ENCODE assay signal across 11 mouse cellular contexts in the genomic region with DNA sequence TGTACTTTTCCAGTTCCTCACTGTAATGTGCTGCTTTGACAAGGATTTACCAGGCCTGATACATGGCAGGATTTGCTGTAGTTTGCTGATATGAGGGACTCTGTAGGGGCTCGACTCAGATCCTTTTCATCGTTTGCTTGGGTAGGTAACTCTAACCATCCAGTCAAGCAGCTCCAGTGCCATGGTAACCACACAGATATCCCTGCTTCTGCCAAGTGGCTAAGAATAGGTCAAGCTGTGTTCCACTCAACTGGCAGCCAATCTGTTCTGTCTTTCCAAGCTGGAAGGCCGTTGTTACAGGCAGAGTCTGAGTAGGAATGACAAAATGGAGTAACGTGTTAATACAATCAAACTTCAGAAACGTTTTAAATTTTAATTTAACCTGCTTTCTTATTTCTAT.
A peak's percentile ranks its signal among the peaks of the same experiment; 100 is the strongest.
DNase-seq lines count a peak whose midpoint lies in the region; ATAC-seq and TF ChIP-seq lines count a peak whose summit lies in the region.
"Had no signal": no experiment of that assay in that cellular context is flagged by ENCODE, and none has a peak within 500 bp of the region (broad histone marks: within the 10 kb centered on the region; RNA-seq: fewer than 3 reads in every experiment).

No protein-coding gene starts in this region.

- H3K4me3 ChIP-seq in forebrain, embryonic 14.5 days (ENCODE audit: low read depth, low read length): no peak overlapping the region
- no peak overlapping the region for H3K4me3 ChIP-seq in forebrain, embryonic 12.5 days (replicated peaks)
- H3K4me3 ChIP-seq in layer of hippocampus, adult 2 months: no peak overlapping the region

- H3K36me3 ChIP-seq in forebrain, embryonic 14.5 days (ENCODE audit: control insufficient read depth, insufficient read depth, low read length): no peaks in the 10 kb centered on the region
- no peaks in the 10 kb centered on the region for H3K36me3 ChIP-seq in forebrain, embryonic 12.5 days (replicated peaks)

- H3K9me3 ChIP-seq in forebrain, embryonic 14.5 days (replicated peaks; ENCODE audit: control insufficient read depth, low read length): no peaks in the 10 kb centered on the region
- no peaks in the 10 kb centered on the region for H3K9me3 ChIP-seq in forebrain, embryonic 12.5 days

- no peak overlapping the region for H3K9ac ChIP-seq in forebrain, embryonic 14.5 days (ENCODE audit: low read length)
- H3K9ac ChIP-seq in forebrain, embryonic 12.5 days: no peak overlapping the region

- peak; percentile 52; the same call in 1 of the 2 replicates for ATAC-seq in forebrain, embryonic 14.5 days
- no peak for ATAC-seq in forebrain, embryonic 12.5 days (ENCODE audit: low FRiP score)
- no peak for ATAC-seq in inflammation-experienced regulatory T-cells, adult 6 months
- no peak for ATAC-seq in monocyte, adult 5-6 weeks (replicated peaks; ENCODE audit: insufficient number of reproducible peaks, low FRiP score, low TSS enrichment, poor library complexity, severe bottlenecking)
- ATAC-seq: activated CD4-positive, CD25-positive, alpha-beta regulatory T cell, adult 4 months had no signal

- WGBS in forebrain, embryonic 14.5 days: 52% methylated on average over 5 of the region's 5 CpGs
- 65% methylated on average over 5 of the region's 5 CpGs for WGBS in forebrain, embryonic 12.5 days

- TF ChIP-seq CTCF in layer of hippocampus, adult 2 months (conservative IDR thresholded peaks at IDR 0.05): no peak

- H3K27me3 ChIP-seq in forebrain, embryonic 14.5 days (replicated peaks; ENCODE audit: control insufficient read depth, insufficient read depth, low read length): no peaks in the 10 kb centered on the region
- no peaks in the 10 kb centered on the region for H3K27me3 ChIP-seq in forebrain, embryonic 12.5 days

- H3K27ac ChIP-seq in forebrain, embryonic 14.5 days (ENCODE audit: low read depth, low read length): no peak overlapping the region
- no peak overlapping the region for H3K27ac ChIP-seq in forebrain, embryonic 12.5 days
- no peak overlapping the region for H3K27ac ChIP-seq in layer of hippocampus, adult 2 months

- H3K4me1 ChIP-seq in forebrain, embryonic 14.5 days (ENCODE audit: control insufficient read depth, insufficient read depth, low read length): no peaks in the 10 kb centered on the region
- no peaks in the 10 kb centered on the region for H3K4me1 ChIP-seq in forebrain, embryonic 12.5 days

- no peak overlapping the region for H3K4me2 ChIP-seq in forebrain, embryonic 14.5 days (ENCODE audit: low read length)
- no peak overlapping the region for H3K4me2 ChIP-seq in forebrain, embryonic 12.5 days

- DNase-seq in forebrain, embryonic 14.5 days (ENCODE audit: low spot score): peak; percentile 60
- DNase-seq in right cerebral cortex, adult 18-20 months: peak; percentile 8
- no peak for DNase-seq in right cerebral cortex, postnatal 4 days
- peak; percentile 27 to 44 for DNase-seq in layer of hippocampus, adult 2 months (ENCODE audit: low spot score in 2 of 2)
- no peak for DNase-seq in kidney, postnatal 36 days
- DNase-seq: kidney, postnatal 14 days; lung, postnatal 10 days had no signal

Comparison
In these comparisons a context has a peak if more than half of its experiments do, and no peak if none do; other contexts are left out.
1. DNase-seq: peak in forebrain, embryonic 14.5 days (single experiment), right cerebral cortex, adult 18-20 months (single experiment) and layer of hippocampus, adult 2 months (2 of 2); none in right cerebral cortex, postnatal 4 days (single experiment) and kidney, postnatal 36 days (0 of 2).